Mouse (Mus musculus) kidney, postnatal 0 days (tissue): ENCODE results near the gene Sik1. TPM values are rescaled to one million over a fixed set of nuclear protein-coding genes. Genes with fewer than 3 reads are reported as not detected.

Experiments
- ATAC-seq: fragments of 200-750 bp; cut with Nextera tagmentation; replicated peaks from 2 replicates; pipeline ENCODE4 v1.8.0; 2017; ENCODE audit warnings: low read depth, moderate number of reproducible peaks, moderate TSS enrichment, moderate library complexity; ENCODE audit not compliant: low FRiP score
- DNase-seq: peaks from one replicate; pipeline ENCODE4 v3.0.0-alpha.2; 2016; ENCODE audit warnings: low spot score
- H3K27ac ChIP-seq: fragments of 300-500 bp; sonication (generic); 2 replicates; pipeline ENCODE4 v1.5.1; 2014; ENCODE audit warnings: mild to moderate bottlenecking
- H3K27me3 ChIP-seq: fragments of 300-500 bp; sonication (generic); 2 replicates; pipeline ENCODE4 v1.6.1; 2014; ENCODE audit warnings: low read length, mixed read lengths; ENCODE audit not compliant: insufficient read depth
- H3K36me3 ChIP-seq: fragments of 300-500 bp; sonication (generic); 2 replicates; pipeline ENCODE4 v1.6.1; 2014; ENCODE audit warnings: low read length, mixed read lengths; ENCODE audit not compliant: insufficient read depth
- H3K4me1 ChIP-seq: fragments of 300-500 bp; sonication (generic); replicated peaks from 2 replicates; pipeline ENCODE4 v1.6.1; 2014; ENCODE audit warnings: antibody characterized with exemption, low read length, mixed read lengths; ENCODE audit not compliant: insufficient read depth
- H3K4me2 ChIP-seq: fragments of 300-500 bp; sonication (generic); 2 replicates; pipeline ENCODE4 v1.6.1; 2014; ENCODE audit warnings: mild to moderate bottlenecking, low read length, moderate library complexity, mixed read lengths
- H3K4me3 ChIP-seq: fragments of 300-500 bp; sonication (generic); replicated peaks from 2 replicates; pipeline ENCODE4 v1.5.1; 2014; ENCODE audit warnings: low read depth, low read length
- H3K9ac ChIP-seq: fragments of 300-500 bp; sonication (generic); 2 replicates; pipeline ENCODE4 v1.6.1; 2014; ENCODE audit warnings: low read depth, low read length
- H3K9me3 ChIP-seq: fragments of 300-500 bp; sonication (generic); replicated peaks from 2 replicates; pipeline ENCODE4 v1.6.1; 2016; ENCODE audit warnings: low read length, inconsistent platforms, mixed read lengths
- CTCF ChIP-seq: IDR thresholded peaks from 2 replicates; pipeline ENCODE4 v1.5.1; 2016; ENCODE audit warnings: antibody characterized with exemption, low read depth, mild to moderate bottlenecking, moderate library complexity
- WGBS: fragments of 180-500 bp; shearing (Covaris S2); extraction: QIAGEN DNeasy Blood & Tissue Kit; methylation state at CpG from one replicate; pipeline ENCODE4 v1.1.7; 2014; 5-methylcytosine and 5-hydroxymethylcytosine counted together
- polyA plus RNA-seq: library from polyadenylated mRNA; unstranded; fragments of >200 nt; fragmentation: Nextera tagmentation; extraction: Ambion mirVana; gene quantifications from 2 replicates; pipeline ENCODE4 v1.2.1, GENCODE M21; 2015

Gene Sik1
- polyA plus RNA-seq, 1 experiment from 2014 or later, result 17.2 TPM

DNA sequence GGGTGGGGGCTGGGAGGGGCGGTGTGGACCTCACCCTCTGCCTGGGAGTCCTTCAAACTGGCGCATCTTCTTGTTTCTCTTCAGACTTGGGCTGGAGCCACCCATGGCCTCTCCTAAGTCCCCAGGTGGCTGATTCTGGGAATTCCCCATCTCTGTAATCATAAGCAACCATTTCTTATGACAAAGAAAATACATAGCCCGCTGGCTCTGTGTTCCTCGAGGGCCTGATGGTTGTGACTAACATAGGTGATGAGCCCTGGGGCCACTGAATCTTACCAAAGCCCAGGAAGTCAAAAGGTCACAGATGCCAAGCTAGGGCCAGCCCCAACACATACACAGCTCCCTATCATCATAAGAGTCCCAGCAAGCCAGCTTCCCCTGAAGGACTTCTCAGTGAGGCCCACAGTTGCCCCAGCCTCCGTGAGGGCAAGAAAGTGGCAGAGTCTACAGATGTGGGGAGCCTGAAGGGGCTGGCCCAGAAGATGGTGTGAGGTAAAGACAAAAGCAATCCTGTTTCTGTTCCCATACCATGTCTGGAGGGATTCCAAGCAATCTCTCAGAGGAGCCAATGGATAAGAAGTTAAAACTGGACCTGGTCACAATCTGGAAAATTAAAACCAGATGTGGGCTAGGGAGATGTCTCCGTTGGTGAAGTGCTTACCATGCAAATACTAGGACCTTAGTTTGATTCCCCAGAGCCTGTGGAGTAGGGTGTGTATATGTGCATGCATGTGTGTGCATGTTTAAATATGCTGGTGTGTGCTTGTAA lies 24.3 kb downstream of the Sik1 start:
- H3K4me1 ChIP-seq, result peaks cover 34% of the 10 kb centered on the region
- no peaks in the 10 kb centered on the region for H3K36me3 ChIP-seq
- DNase-seq (no peak), ATAC-seq (no peak)
- H3K9ac ChIP-seq, result no peak overlapping the region
- no peak overlapping the region for H3K4me2 ChIP-seq
- TF ChIP-seq CTCF, result no peak
- no peaks in the 10 kb centered on the region for H3K27me3 ChIP-seq
- no peak overlapping the region for H3K4me3 ChIP-seq
- H3K27ac ChIP-seq, result no peak overlapping the region
- WGBS, result 72% methylated on average over 6 of the region's 6 CpGs
- H3K9me3 ChIP-seq, result no peaks in the 10 kb centered on the region

- no peak overlapping the region for H3K4me3 ChIP-seq
- DNase-seq (no peak), ATAC-seq (no peak)
- H3K9me3 ChIP-seq, result no peaks in the 10 kb centered on the region
- no peak for TF ChIP-seq CTCF
- H3K4me2 ChIP-seq, result no peak overlapping the region
- no peaks in the 10 kb centered on the region for H3K36me3 ChIP-seq
- no peak overlapping the region for H3K9ac ChIP-seq
- no peaks in the 10 kb centered on the region for H3K27me3 ChIP-seq
- H3K4me1 ChIP-seq, result peaks cover 34% of the 10 kb centered on the region
- H3K27ac ChIP-seq, result no peak overlapping the region
- WGBS, result 82% methylated on average over 8 of the region's 8 CpGs
Measured at GRCm38 (mm10) chr17:31830506-31831075, 25.0 kb downstream of the Sik1 start.

- ATAC-seq (no peak), DNase-seq (no peak)
- Histone ChIP-seq H3K27me3 (no peaks in the 10 kb centered on the region), H3K4me1 (peaks cover 23% of the 10 kb centered on the region), H3K4me2 (no peak overlapping the region), H3K9me3 (no peaks in the 10 kb centered on the region), H3K9ac (no peak overlapping the region), H3K36me3 (no peaks in the 10 kb centered on the region), H3K4me3 (no peak overlapping the region), H3K27ac (no peak overlapping the region)
- no peak for TF ChIP-seq CTCF
- WGBS, result 96% methylated on average over 5 of the region's 5 CpGs
Measured at GRCm38 (mm10) chr17:31828916-31829315, 26.7 kb downstream of the Sik1 start.

DNA sequence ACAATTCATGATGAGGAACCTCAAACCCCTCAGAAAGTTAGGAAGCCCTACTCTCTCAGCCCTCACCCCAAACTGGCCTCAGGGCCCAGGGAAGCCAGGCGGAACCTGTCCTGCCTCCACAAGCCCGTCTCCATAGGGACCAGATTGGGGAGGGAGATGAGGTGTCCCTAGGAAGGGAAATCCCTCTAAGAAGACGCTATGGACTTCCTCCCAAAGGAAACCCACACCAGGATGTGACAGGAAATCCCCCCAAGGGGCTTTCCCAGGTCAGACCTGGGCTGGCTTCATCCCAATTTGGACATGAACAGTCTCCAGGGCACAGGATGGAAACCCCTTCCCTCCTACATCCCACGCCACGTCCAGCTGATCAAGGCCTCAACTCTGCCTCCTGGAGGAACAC lies 27.5 kb downstream of the Sik1 start:
- H3K27me3 ChIP-seq, result no peaks in the 10 kb centered on the region
- H3K9ac ChIP-seq, result no peak overlapping the region
- peak overlapping the region; percentile 77; the same call in 1 of the 2 replicates for H3K27ac ChIP-seq
- peak; percentile 43; the same call in 1 of the 2 replicates for TF ChIP-seq CTCF
- no peak overlapping the region for H3K4me3 ChIP-seq
- DNase-seq, result peak; percentile 63
- no peaks in the 10 kb centered on the region for H3K9me3 ChIP-seq
- no peaks in the 10 kb centered on the region for H3K36me3 ChIP-seq
- 33% methylated on average over 5 of the region's 5 CpGs for WGBS
- H3K4me2 ChIP-seq, result no peak overlapping the region
- peaks cover 17% of the 10 kb centered on the region for H3K4me1 ChIP-seq
- ATAC-seq, result no peak

GRCm38 (mm10) chr17:31827206-31827605 lies 28.4 kb downstream of the Sik1 start:
- no peak for TF ChIP-seq CTCF
- Histone ChIP-seq H3K27ac (peak overlapping the region; percentile 77), H3K4me3 (no peak overlapping the region), H3K9ac (no peak overlapping the region), H3K9me3 (no peaks in the 10 kb centered on the region), H3K27me3 (no peaks in the 10 kb centered on the region), H3K4me2 (no peak overlapping the region), H3K36me3 (no peaks in the 10 kb centered on the region), H3K4me1 (peaks cover 17% of the 10 kb centered on the region)
- DNase-seq, result peak; percentile 80
- 26% methylated on average over 5 of the region's 5 CpGs for WGBS
- peak; percentile 41; the same call in 1 of the 2 replicates for ATAC-seq

- peaks cover 17% of the 10 kb centered on the region for H3K4me1 ChIP-seq
- no peak overlapping the region for H3K27ac ChIP-seq
- H3K36me3 ChIP-seq, result no peaks in the 10 kb centered on the region
- ATAC-seq (peak; percentile 5; the same call in 1 of the 2 replicates), DNase-seq (no peak)
- H3K9ac ChIP-seq, result no peak overlapping the region
- no peak for TF ChIP-seq CTCF
- H3K4me3 ChIP-seq, result no peak overlapping the region
- H3K4me2 ChIP-seq, result no peak overlapping the region
- H3K27me3 ChIP-seq, result no peaks in the 10 kb centered on the region
- WGBS, result 36% methylated on average over 6 of the region's 6 CpGs
- no peaks in the 10 kb centered on the region for H3K9me3 ChIP-seq
Measured at GRCm38 (mm10) chr17:31826669-31827068, 28.9 kb downstream of the Sik1 start.
